Mouse (Mus musculus): ENCODE measurements around the gene Prr14l. TPM values are rescaled to one million over a fixed set of nuclear protein-coding genes. Genes with fewer than 3 reads are reported as not detected.
"Not testable (repeated sequence)": the region's sequence is repeated elsewhere in the genome, so short reads cannot be mapped to it uniquely, and the experiment has no call there.

The Prr14l gene
- total and polyA plus RNA-seq, 2 experiments from 2014 or later, result 8.4 to 20.2 TPM

DNA sequence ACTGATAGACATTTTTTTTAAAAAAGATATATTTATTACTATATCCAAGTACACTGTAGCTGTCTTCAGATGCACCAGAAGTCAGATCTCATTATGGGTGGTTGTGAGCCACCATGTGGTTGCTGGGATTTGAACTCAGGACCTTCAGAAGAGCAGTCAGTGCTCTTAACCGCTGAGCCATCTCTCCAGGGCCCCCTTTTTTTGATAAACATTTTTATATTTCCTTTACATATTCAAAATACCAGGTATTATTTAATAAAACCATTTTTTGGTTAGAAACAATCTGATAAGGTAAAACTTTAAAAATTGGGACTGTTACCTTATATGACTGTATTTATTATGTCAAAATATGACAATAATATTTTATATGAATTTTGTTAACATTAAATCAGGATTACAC lies 7.0 kb upstream of the Prr14l start:
- 91% methylated on average over 1 of the region's 1 CpGs for WGBS
- no peak overlapping the region for H3K4me3 ChIP-seq (ENCODE audit: low read depth, low read length)
- no peaks in the 10 kb centered on the region for H3K27me3 ChIP-seq (ENCODE audit: insufficient read depth, low read length)

DNA sequence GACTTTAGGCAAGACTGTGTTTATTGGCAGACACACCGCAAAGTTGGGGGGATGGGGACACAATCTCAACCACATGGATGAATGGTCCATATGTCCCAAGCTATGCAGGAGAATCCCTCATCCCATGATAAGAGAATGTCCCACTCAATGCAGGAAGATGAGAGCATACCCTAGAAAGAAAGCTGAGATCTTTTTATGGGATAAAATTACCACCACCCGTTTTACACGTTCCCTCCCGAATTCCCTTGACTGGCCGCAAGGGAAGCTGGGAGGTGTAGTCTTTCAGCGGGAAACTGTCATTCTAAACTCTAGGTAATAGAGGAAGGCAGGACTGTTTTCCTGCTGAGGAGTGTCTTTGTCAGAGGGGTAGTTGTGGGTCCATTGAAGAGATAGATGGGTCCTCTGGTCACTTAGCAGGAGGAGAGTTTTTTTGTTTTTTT lies 3.7 kb upstream of the Prr14l start:
- TF ChIP-seq CTCF (IDR thresholded peaks at IDR 0.05; ENCODE audit: low read depth), result peak; percentile 52
- peak overlapping the region; percentile 41 for H3K4me2 ChIP-seq (ENCODE audit: low read depth)
- no peaks in the 10 kb centered on the region for H3K27me3 ChIP-seq (ENCODE audit: insufficient read depth, low read length)
- peak overlapping the region; percentile 34; the same call in 1 of the 2 replicates for H3K9ac ChIP-seq
- peak; percentile 76 for DNase-seq
- peak; percentile 28; the same call in 1 of the 2 replicates for ATAC-seq
- no peaks in the 10 kb centered on the region for H3K9me3 ChIP-seq (ENCODE audit: low read length)
- H3K27ac ChIP-seq (ENCODE audit: low read depth, low read length), result peak overlapping the region; percentile 62
- H3K4me3 ChIP-seq (ENCODE audit: low read depth, low read length), result peak overlapping the region; percentile 38
- WGBS, result 3% methylated on average over 6 of the region's 6 CpGs
- H3K36me3 ChIP-seq (ENCODE audit: insufficient read depth), result no peaks in the 10 kb centered on the region
- peaks cover 9% of the 10 kb centered on the region; the same call in 1 of the 2 replicates for H3K4me1 ChIP-seq (ENCODE audit: insufficient read depth)

More for the DNA sequence above, 7.0 kb upstream of the Prr14l start:
- DNase-seq (no peak), ATAC-seq (no peak)
- H3K36me3 ChIP-seq (ENCODE audit: insufficient read depth), result no peaks in the 10 kb centered on the region
- no peak overlapping the region for H3K4me2 ChIP-seq (ENCODE audit: low read depth)
- no peaks in the 10 kb centered on the region for H3K9me3 ChIP-seq (ENCODE audit: low read length)
- no peak overlapping the region for H3K9ac ChIP-seq
- no peak overlapping the region for H3K27ac ChIP-seq (ENCODE audit: low read depth, low read length)
- TF ChIP-seq CTCF (IDR thresholded peaks at IDR 0.05; ENCODE audit: low read depth), result no peak
- peaks cover 8% of the 10 kb centered on the region for H3K4me1 ChIP-seq (ENCODE audit: insufficient read depth)

DNA sequence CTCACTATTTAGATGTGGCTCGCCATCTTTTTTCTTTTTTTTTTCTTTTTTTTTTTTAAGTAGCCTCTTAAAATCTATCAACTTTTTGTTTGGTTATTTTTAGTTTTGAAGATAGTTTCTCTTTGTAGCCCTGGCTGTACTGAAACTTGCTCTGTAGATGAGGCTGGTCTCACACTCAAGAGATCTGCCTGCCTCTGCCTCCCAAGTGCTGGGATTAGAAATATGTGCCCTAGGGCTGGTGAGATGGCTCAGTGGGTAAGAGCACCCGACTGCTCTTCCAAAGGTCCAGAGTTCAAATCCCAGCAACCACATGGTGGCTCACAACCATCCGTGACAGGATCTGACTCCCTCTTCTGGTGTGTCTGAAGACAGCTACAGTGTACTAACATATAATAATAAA lies 1.2 kb upstream of the Prr14l start:
- 91% methylated on average over 2 of the region's 3 CpGs for WGBS
- H3K9ac ChIP-seq; ATAC-seq; H3K27me3 ChIP-seq (ENCODE audit: insufficient read depth, low read length); H3K27ac ChIP-seq (ENCODE audit: low read depth, low read length); H3K4me3 ChIP-seq (ENCODE audit: low read depth, low read length); H3K36me3 ChIP-seq (ENCODE audit: insufficient read depth); DNase-seq; H3K9me3 ChIP-seq (ENCODE audit: low read length); H3K4me2 ChIP-seq (ENCODE audit: low read depth): not testable (repeated sequence)
- H3K4me1 ChIP-seq (ENCODE audit: insufficient read depth), result peaks cover 21% of the 10 kb centered on the region

DNA sequence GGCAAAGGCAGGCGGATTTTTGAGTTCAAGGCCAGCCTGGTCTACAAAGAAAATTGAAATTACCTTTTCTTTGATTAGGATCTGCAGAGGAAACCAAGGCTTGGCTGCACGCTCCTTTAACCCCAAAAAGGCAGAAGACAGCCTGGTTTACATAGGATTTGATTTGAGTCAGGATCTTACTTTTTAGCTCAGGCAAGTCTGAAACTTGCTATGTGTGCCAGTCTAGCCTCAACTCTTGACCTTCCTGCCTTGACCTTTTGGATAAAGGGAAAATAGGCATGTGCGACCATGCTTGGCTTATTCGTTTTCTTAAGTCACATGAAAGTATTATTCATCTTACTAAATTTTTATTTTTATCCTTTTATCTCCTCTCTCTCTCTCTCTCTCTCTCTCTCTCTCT lies 762 bp upstream of the Prr14l start:
- ATAC-seq (no peak), DNase-seq (no peak)
- Histone ChIP-seq H3K4me3 (ENCODE audit: low read depth, low read length) (no peak overlapping the region), H3K4me2 (ENCODE audit: low read depth) (no peak overlapping the region), H3K9ac (no peak overlapping the region), H3K27ac (ENCODE audit: low read depth, low read length) (peak overlapping the region; percentile 29; the same call in 1 of the 2 replicates), H3K4me1 (ENCODE audit: insufficient read depth) (peaks cover 21% of the 10 kb centered on the region), H3K9me3 (ENCODE audit: low read length) (no peaks in the 10 kb centered on the region), H3K27me3 (ENCODE audit: insufficient read depth, low read length) (no peaks in the 10 kb centered on the region), H3K36me3 (ENCODE audit: insufficient read depth) (no peaks in the 10 kb centered on the region)
- no peak for TF ChIP-seq CTCF (IDR thresholded peaks at IDR 0.05; ENCODE audit: low read depth)
- WGBS, result 89% methylated on average over 4 of the region's 4 CpGs

DNA sequence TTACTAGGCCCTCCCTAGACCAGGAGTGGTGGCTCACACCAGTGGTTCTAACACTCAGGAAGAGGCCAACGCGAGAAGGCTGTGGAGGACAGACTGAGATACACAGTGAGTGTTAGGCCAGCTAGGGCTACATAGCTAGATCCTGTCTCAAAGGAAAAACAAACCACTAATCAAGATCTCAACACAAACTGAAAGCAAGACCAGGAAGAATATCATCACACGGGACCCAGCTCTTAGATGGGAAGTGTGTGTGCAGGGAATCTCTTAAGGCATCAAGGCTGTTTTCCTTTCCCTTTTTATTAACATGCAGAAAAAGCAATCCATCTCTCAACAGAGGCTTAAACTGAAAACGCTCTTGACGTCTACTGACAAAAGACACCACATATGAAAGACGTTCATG lies 2.0 kb downstream of the Prr14l start:
- no peaks in the 10 kb centered on the region for H3K27me3 ChIP-seq (ENCODE audit: insufficient read depth, low read length)
- H3K9me3 ChIP-seq (ENCODE audit: low read length), result no peaks in the 10 kb centered on the region
- no peak for TF ChIP-seq CTCF (IDR thresholded peaks at IDR 0.05; ENCODE audit: low read depth)
- H3K36me3 ChIP-seq (ENCODE audit: insufficient read depth), result no peaks in the 10 kb centered on the region; the same call in 1 of the 2 replicates
- no peak for ATAC-seq
- DNase-seq, result no peak
- H3K4me3 ChIP-seq (ENCODE audit: low read depth, low read length), result no peak overlapping the region
- H3K27ac ChIP-seq (ENCODE audit: low read depth, low read length), result no peak overlapping the region
- 53% methylated on average over 6 of the region's 6 CpGs for WGBS
- H3K9ac ChIP-seq, result peak overlapping the region; percentile 29; the same call in 1 of the 2 replicates
- H3K4me2 ChIP-seq (ENCODE audit: low read depth), result peak overlapping the region; percentile 77
- peaks cover 21% of the 10 kb centered on the region for H3K4me1 ChIP-seq (ENCODE audit: insufficient read depth)

DNA sequence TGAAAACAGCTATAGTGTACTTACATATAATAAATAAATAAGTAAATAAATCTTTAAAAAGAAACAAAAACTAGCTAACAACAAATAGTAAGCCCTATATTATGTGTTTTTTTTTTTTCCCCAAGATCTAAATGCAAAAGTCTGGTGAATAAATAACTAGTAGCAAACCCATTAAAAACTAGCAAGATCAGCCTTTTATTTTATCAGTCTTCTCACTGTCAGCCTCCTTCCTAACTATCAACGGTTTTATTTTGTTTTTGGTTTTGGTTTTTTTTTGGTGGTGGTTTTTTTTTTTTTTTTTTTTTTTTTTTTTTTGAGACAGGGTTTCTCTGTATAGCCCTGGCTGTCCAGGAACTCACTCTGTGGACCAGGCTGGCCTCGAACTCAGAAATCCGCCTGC lies 4.5 kb downstream of the Prr14l start:
- DNase-seq; H3K9me3 ChIP-seq (ENCODE audit: low read length); H3K27ac ChIP-seq (ENCODE audit: low read depth, low read length); H3K4me3 ChIP-seq (ENCODE audit: low read depth, low read length); H3K9ac ChIP-seq; ATAC-seq; H3K4me2 ChIP-seq (ENCODE audit: low read depth); H3K36me3 ChIP-seq (ENCODE audit: insufficient read depth); H3K27me3 ChIP-seq (ENCODE audit: insufficient read depth, low read length): not testable (repeated sequence)
- H3K4me1 ChIP-seq (ENCODE audit: insufficient read depth), result peaks cover 21% of the 10 kb centered on the region
- WGBS, result 100% methylated on average over 3 of the region's 3 CpGs

DNA sequence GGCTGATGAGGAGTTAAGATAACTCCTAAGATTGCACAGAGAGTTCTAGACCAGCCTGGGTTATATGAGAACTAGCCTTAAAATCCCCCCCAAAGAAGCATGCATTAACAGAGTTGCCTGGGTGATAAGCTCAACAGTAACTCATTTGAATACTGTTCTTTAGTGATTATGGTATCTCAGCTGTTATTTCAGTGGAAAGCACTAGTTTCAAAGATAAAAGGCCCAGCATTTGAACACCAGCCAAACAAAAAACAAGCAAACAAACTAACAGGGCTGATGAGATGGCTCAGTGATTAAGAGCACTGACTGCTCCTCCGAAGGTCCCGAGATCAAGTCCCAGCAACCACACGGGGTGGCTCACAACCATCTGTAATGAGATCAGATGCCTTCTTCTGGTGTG lies 4.9 kb downstream of the Prr14l start:
- no peak overlapping the region for H3K27ac ChIP-seq (ENCODE audit: low read depth, low read length)
- H3K9ac ChIP-seq, result no peak overlapping the region
- ATAC-seq, result no peak
- DNase-seq, result no peak
- H3K27me3 ChIP-seq (ENCODE audit: insufficient read depth, low read length), result no peaks in the 10 kb centered on the region
- H3K9me3 ChIP-seq (ENCODE audit: low read length), result no peaks in the 10 kb centered on the region
- 86% methylated on average over 3 of the region's 3 CpGs for WGBS
- H3K36me3 ChIP-seq (ENCODE audit: insufficient read depth), result peaks cover 4% of the 10 kb centered on the region; the same call in 1 of the 2 replicates
- no peak for TF ChIP-seq CTCF (IDR thresholded peaks at IDR 0.05; ENCODE audit: low read depth)
- H3K4me3 ChIP-seq (ENCODE audit: low read depth, low read length), result no peak overlapping the region
- H3K4me2 ChIP-seq (ENCODE audit: low read depth), result no peak overlapping the region
- H3K4me1 ChIP-seq (ENCODE audit: insufficient read depth), result peaks cover 18% of the 10 kb centered on the region
